Mouse (Mus musculus) gastrocnemius, postnatal 4 days (tissue): Measurements from ENCODE around the gene Hoxa13. TPM values are rescaled to one million over a fixed set of nuclear protein-coding genes. Genes with fewer than 3 reads are reported as not detected.

Experiments
- DNase-seq, 2 experiments: peaks; one replicate each; pipeline ENCODE4 v3.0.0; 2021 to 2022; ENCODE audit warnings: low spot score in 2 of 2, mixed read lengths in 2 of 2
- total RNA-seq, 2 experiments: library from RNA; stranded (reverse); gene quantifications; 2 replicates each; pipeline ENCODE4 v1.2.3; 2021

Hoxa13 gene
- total RNA-seq, 2 experiments from 2014 or later: 1.1 to 1.3 TPM

DNA sequence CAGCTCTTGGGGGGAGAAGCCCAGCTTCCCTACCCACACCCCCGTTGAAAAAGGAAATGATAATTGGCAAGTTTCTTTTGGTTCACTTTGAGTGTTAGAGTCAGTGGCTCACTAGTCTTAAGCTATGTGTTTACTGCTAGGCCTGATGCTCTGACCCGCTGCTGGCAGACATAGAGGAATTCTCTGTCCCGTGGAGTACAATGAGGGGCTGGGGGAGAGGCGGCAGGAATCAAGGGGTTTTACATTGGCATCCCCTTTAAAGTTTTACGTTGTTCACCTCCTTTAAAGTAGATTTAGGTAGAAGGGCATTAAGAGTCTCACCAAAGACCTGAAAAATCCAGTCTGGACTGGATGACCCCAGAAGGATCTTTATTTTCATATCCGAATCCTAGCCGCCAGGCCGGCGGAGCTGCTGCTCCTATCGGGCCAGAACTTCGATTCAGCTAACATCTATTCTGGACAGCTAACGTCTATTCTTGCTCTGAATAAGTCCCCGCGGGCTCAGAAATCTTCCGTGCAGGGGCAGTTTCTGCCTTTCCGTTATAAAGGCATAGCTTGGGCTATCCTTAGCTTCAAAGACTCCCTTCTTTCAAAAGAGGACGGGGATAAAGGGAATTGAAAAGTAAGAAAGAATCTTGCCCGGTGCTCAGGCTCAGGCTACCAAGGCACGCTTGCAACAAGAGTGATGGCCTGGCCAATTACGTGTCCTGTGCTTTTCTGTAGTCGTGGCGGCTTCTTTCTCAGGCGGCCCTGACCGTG lies 8.5 kb downstream of the Hoxa13 start:
- no peak for DNase-seq

DNA sequence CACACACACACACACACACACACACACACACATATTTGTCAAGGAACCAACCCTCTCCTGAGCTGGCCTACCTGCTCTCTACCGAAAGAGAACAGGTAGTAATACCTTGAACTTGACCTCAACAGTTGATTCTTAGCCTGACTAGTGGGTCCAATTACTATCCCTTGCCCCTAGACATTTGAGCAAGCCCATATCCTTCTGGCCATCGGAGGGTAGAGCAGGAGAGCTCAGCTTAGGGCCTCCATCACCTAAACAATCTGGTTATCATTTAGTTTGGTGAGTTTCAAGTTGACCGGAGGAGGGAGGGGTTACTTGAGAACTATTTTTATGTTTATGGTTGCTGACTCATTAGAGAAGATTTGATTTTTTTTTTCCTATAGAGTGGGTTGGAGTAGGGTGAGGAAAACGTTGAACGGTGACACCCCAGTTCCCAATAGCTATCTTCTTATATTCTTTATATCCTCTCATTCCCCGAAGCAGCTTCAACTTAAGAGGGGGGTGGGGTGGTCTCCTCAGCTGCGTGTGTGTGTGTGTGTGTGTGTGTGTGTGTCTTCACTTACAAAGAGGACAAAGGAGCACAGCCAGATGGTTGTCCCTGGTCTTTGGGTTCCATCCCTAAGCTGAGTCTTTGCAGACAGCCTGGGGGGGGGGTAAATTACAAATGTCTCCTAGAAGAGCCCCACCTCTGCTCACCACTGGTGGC lies 9.4 kb downstream of the Hoxa13 start:
- no peak for DNase-seq

DNA sequence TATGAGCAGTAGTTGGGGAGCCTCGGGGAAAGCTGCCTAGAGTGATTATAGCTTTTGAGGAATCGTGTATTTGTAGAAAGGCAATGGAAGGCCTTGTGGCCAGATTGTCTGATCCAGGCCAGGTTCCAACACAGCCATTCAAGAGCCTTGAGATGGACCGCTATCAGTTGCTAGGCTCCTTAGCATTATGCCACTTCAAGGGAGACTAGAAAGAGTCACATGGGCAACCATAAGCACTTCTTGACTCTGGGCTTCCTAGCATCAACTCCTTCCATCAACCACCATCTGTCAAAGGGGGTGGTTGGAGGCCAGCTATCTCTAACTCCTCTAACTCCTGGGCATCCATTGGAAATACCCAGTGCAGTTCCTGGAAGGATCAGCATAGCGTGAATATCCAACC lies 10.9 kb downstream of the Hoxa13 start:
- DNase-seq: no peak

DNA sequence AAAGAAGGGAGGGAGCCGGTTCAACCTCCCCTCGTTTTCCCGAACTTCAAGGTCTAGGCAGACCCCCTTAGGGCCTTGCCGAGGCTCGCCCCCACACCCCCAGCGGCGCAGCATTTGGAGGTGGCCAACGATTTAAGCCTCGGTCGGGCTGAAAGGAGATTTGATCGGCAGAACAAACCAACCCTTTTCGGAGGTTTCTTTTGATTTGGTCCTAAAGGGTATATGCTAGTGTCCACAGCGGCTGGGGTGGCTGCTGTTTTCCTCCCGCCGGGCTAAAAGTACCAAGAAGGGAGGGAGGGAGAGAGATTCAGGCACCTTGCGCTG lies 11.3 kb downstream of the Hoxa13 start:
- DNase-seq: peak in 1 of 2 experiments; percentile 15

DNA sequence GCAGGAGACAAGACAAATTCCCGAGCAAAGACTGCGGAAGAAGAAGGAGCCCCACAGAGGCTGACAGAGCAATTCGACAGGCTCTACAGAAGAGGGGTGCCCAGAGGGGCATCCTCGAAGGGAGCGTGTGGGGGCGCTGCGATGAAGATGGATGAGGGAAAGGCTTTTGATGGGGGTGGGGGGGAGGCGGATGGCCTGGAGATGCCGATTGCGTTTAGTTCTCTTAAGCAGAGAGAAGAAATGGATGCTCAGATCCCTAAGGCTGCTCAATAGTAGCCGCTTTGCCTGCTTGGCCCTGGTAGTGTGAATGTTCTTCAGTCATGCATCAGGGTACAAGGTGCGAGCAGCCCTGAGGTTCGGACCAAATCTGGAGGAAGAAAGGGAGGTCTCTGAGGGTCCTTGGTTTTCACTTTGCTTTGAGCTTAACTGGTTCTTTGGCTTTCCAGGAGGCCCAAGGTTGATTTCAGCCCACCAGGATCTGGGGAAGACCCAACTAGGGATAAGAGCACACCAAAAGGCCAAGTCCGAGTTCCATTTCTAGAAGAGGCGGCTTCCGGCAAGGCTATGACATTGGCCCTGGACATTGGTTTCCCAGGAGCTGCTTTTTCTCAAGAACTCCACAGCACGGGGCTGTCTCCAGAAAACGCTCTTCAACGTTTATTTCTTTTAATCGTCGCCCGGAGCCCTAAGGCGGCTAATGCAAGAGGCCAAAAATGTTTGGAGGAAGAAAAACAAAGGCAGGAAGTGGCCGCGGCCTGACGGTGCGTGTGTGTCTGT lies 11.9 kb downstream of the Hoxa13 start:
- peak in 1 of 2 experiments; percentile 15 for DNase-seq

DNA sequence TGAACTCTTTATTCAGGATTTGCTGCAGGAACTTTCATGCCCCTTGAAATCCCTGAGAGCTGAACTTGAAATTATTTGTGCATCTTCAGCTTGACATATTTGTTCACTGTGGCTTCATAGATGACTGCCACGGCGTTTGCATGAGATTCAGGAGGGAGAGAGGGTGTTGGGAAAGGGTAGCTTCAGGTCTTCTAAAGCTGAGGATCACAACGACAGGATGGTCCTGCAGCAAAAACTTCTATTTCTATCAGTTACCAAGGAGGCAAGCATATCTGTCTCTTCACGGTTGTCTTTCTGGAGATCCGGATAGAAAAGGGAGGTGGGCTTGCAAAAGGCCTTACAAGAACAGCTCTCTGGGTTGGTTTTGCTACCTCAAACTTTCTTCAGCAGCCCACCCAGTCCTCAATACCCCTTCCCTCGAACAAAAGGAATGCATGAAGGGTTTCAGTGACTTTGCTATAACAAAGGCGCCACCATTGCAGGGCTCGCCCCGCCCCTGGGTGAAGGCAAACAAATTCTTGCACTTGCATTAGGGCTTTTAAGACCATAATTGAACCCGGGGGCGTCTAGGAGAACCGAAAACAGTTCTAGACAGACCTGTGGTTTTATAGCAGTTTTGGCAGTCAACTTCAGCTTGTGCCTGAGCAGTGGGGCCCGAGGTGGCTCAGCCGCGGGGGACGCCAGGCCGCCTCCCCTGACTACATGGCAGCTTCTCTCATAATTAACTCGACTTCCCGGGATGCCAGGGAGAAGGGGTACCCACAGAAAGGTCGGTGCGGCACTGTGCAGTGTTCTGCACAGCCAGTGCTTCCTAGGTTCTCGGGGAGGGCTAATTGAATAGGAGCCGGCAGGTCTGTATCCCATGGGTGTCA lies 12.7 kb downstream of the Hoxa13 start:
- peak in 1 of 2 experiments; percentile 18 for DNase-seq

DNA sequence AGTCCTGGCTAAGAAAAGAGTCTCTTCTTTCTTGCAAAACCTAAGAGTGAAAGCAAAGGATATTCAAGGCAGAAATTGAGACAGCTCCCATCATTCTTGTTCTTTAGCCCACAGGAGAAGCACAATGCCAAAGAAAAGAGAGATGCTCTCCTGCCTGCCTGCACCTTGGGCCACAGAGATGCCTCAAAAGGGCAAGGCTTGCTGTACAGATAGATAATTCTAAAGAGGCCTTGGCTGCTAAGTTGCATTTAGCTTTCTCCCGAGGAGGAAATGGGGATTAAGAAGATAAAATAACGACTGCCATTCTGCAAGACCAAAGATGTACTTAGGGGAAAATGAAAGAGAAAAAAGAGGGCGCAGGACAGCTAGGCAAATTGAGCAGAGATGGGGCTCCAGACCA lies 13.8 kb downstream of the Hoxa13 start:
- DNase-seq: no peak

DNA sequence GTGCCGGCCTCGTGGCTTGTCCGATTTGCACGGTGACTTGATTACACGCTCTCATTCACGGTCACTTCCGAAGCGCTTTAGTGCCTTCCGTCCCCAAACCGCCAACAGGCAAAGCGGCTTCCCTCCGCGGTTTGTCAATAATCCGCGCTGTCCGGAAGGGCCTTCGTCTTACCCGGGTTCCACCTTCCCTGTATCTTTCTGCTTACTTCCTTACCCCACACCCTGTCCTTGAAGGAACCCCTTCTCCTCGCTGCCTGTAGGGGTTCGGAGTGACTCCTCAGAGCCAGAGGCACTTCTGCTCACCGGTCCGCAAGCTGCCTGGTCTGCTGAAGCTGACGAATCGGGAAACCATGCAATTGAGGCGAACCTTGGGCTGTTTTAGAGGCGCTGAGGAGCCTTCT lies 14.3 kb downstream of the Hoxa13 start:
- peak; percentile 22 to 47 for DNase-seq

DNA sequence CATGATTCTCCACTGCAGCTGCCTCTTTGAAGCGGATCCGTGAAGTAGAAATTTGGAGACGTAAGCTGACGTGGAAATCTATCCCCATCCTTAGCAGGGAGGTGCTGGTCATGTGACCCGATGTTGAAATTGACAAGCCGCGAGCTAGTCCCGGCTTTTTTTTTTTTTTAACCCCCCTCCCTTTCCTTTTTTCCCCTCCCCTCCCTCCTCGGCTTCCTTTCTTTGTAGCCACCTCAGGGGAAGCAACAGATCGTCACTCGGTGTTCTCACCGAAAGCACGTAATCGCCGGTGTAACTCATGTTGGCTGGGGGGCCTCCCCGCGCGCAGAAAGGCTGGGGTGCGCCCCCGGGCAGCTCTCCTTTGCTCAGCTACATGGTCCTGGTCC lies 14.9 kb downstream of the Hoxa13 start, which contains the start of gene Hoxa11:
Hoxa11 (minus strand) TSS at position 54 of the 386 bp plus-strand sequence.
- no peak for DNase-seq

DNA sequence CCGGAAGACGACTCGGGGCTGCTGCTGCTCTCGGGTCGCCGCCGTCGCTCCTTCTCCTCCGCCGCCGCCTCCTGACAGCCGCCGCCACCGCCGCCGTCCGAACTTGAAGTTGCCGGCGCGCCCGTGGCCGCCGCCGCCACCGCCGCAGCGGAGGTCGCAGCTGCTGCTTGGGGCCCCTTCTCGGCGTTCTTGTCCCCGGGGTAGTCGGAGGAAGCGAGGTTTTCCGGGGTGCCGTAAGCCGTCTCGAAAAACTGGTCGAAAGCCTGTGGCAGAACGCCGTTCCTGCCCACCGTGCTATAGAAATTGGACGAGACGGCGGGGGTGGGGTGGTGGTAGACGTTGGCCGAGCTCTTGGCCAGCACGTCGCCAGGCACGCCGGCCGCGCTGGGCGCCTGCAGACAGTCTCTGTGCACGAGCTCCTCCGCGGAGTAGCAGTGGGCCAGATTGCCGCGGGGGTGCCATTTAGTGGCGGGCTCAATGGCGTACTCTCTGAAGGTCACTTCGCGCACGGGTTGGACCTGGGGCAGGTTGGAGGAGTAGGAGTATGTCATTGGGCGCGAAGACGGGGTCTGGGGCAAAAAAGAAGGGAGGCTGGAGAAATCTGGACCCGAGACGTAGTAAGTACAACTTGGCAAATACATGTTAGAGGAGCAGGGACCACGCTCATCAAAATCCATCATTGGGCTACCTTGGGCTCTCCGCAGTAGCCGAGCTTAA lies 15.5 kb downstream of the Hoxa13 start:
- DNase-seq: peak; percentile 36 to 66

DNA sequence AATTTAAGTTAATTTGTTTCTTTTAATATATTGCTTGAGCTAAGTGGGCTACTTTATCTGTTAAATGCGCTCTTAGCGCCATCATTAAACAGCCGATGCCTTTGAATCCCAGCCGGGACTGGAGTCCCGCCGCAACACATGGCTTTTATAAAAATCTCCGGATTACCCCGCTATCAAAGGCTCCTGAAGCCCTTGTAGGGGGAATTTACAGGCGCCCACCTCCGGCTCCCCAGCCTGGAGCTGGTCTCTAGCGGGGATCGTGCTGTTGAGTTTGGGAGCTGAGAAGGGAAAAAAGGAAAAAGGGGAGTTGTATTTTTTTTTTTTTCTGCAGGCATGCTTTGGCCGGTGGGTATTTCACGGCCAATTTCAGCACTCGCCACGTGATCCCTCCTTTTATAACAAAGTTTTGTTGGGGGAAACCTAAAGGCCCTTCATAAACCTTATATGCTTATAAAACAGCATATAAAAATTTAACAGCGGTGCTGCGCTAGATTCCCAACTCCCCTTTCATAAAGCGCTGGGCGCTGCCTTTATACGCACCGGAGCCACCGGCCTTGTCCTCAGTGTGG lies 16.1 kb downstream of the Hoxa13 start:
- no peak for DNase-seq

DNA sequence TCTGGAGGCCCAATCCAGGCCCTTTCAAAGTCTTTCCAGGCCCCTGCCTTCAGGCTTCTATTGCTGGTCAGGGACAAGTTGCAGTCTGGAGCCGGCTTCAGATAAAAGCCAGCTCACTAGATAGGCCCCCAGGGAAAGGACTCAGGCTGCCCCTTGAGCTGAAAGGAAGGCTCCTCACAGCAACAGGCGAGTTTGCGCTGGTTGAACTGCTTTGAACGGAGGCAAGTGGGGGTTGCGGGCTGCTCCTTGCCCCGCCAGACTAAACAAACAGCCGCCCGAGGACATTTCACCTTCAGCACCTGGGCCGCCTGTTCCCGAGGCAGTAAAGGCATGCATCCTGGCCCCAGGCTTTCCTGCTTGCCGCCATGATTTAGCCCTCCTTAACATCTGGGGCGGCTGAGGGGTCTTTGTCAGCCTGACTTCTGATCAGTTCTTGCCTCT lies 17.0 kb downstream of the Hoxa13 start:
- no peak for DNase-seq

DNA sequence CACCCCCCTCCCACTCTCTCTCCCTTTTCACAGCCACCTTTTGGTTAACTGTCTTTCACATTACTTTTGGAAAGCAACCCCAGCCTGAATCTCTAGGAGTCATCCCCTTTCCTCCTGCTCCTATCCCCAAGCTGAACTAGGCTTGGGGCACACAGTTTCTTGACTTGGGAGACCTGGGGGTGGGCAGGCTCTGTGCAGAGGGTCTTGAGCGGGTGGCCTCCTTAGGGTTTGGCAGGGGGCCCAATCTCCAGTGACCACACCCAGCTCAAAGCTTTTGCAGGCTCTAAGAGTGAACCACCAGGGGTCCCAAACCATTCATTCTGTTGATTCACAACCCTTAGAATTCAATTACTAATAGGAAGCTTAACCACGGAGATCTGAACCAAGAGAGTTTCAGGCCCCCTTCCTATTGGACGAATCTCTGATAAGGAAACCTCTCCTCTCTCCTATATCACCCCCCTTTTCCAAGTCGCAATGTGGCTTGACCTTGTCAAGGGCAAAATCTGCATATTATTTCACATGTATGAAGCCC lies 17.8 kb downstream of the Hoxa13 start:
- DNase-seq: no peak

DNA sequence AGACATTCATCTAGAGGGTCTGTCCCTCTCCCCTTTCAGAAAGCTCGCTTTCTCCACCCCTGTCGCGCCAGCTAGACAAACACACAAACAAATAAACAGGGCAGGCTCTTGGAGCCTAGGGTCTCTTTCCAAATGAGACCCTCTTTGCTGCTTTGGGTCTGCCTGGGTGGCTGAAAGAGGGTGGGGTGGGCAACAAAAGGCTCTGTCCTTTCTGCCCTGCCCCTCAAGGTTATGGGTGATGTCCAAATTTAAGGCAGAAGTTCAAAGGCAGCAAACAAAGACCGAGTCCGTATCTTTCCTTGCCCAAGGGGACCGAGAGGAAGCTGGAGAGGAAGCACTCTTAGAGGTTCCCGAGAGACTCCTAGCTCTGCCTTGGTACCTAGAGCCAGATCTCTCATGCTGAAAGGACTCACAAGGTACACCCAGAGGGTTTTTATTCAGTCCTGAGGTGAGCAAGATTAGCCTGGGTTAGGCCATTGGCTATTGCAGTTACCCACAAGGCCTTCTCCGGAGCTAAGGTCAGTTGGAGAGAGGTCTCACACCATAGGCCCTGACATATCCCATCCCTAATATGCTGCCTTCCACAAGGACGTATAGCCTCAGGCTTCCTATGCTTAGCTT lies 19.6 kb downstream of the Hoxa13 start:
- no peak for DNase-seq

DNA sequence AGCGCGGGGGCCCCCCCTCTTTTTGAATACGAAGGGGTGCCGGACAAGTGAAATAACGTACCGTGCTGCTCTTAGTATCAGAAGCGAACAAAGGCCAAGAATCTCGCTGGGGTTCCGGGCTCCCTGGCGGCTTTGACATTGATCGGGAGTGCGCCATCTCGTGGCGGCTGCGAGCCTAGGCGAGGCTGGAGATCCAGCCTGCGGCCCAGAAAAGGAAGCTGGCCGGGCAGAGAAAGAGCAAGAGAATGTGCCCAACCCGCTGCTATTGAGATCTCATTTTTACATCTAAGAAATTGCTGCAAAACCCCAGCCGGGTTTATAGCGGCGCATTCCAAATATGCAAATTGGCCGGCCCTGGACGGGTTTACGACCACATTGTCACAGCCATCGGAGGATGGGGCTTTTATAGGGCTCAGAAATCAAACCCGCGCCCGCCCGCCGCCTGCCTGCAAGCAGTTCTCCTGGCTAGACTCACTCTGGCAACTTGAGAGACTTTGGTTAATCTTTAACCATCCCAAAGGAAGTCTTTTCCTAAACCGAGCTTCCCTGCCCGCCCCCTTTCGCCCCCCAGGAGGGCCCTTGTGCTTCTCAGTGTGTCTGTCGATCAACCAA lies 20.2 kb downstream of the Hoxa13 start, which contains the start of gene Hoxa10:
Hoxa10 (minus strand) TSS at position 466 of the 612 bp plus-strand sequence.
- DNase-seq: peak; percentile 90 to 93

DNA sequence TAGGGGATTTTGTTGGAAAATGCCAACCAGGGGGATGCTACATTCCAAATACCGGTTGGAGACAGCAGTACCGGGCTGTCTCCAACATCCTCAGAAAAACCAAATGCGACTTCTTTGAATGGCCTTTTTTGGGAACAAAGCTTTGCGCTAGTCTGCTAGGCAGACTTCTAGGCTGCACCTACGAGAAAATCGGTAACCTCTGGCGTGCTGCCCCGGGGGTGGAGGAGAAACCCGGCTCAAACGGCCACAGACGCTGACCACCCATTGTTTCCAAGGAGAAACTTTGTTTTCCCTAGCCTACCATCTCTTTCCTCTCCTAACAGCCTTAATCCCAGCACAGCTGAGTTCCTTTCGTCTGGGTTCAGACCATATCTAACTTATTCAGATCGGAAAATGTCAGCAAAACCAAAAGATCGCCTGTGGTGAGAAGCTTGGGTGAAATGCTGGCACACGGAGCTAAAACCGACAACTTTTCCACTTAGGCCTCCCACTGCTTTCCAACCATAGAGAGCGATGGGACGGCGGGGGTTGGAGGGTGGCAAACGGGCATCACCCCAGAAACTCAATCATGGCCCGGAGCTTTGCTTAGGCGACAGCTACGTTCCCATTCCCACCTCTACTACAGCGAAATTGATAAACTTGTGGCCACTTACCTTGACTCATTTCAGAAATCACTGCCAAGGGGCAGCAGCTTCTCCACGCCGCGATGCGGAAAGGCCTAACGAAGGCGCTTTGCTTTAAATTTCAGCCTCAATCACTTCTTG lies 20.9 kb downstream of the Hoxa13 start:
- no peak for DNase-seq

DNA sequence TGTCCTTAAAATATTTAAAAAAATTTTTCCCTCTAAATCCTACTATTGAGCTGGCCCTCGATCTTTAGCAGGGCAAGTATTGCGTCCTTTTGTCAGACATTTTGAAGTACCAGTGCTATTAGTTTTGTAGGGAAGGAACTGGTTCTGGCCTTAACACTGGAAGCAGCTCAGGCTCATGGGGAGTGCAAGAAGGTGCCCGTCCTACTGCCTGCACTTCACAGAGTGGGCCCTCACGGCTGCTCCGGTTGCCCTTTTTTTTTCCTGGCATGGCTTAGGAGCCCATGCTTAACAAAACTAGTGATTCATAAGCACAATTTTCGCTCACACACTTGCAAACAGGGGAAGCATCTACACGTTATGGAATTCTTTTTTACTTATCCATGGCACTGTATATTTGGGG lies 21.7 kb downstream of the Hoxa13 start:
- DNase-seq: no peak

DNA sequence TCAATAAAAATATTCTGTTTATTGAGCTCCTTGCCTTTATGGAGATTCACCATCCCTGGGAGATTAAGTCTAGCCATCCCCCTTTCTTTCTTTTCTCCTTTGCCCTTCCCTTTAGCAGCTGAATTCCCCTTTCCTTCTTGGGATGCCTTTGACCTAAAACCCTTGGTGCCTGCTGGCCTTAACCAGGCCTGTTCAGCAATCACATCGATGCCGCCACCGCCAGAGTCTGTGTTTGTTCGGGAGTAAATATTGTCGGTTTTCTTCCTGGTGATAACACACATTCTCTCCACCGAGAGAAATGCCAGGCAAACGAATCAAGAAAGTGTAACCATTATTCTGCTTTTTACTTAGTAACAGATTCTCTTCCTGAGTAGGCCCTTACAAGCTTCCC lies 22.5 kb downstream of the Hoxa13 start:
- no peak for DNase-seq
